Mouse (Mus musculus): ENCODE results near the gene Lef1.
A peak's percentile ranks its signal among the peaks of the same experiment; 100 is the strongest.

Gene Lef1

DNA sequence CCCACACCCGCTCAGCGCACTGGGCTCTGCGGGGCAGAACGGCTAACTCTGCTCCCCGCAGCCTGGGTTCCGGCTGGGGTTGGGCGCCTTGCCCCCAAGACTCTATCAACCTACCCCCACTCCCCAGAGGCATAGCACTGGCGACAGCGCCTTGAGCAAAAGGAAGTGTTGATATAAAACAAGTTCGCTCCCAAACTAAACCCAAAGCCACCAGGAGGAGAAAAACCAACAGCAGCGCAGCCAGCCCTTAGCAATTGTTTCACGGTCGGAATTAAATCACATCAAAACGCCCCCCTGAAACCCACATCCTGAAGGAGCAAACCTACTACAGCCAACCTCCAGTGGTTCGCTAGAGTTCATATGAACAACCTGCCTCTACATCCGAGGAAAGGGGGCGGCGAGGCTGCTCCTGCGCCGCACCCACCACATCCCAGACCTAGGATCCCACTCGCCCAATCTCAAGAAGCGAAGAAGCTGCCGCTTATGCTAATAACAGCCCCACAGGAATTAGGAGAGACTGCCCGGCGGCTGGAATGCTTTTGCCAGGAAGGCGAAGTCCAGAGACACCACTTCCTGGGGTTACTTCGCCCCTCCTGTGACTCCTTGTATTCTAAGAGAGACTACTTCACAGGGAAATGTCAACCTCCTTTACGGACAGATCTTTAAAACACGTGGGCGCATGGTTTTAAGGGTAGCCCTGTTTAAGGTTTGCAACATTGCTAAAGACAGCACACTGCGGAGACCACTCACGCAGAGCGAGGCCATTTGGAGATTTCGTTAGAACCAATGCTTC lies 2.8 kb upstream of the Lef1 start:
- ATAC-seq (ENCODE audit: low TSS enrichment), result no peak

DNA sequence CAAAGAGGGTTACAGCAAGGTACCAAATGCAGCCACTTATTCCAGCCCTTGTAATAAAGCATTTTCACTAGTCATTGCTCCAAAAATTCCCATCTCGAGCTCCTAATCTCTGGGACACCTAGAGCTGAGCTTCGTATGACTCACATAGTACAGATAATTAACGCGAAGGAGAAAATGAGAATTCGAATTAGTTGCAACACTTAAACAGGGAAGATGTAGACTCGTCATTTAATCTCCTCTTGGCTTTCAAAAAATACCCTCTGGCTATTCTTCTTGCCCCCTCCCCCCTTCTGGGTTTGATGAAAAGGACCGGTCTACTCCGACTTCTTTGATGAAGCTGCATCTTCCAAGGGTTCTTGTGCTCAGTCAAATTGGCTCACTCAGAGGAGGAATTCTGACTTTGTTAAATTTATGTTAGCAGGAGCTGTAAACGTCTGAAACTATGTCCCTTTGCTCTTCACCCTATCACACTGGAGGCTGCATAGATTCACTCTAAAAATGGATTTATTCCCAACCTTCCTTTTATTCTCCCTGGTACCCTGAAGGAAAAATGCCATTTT lies 2.1 kb upstream of the Lef1 start:
- no peak for ATAC-seq (ENCODE audit: low TSS enrichment)

DNA sequence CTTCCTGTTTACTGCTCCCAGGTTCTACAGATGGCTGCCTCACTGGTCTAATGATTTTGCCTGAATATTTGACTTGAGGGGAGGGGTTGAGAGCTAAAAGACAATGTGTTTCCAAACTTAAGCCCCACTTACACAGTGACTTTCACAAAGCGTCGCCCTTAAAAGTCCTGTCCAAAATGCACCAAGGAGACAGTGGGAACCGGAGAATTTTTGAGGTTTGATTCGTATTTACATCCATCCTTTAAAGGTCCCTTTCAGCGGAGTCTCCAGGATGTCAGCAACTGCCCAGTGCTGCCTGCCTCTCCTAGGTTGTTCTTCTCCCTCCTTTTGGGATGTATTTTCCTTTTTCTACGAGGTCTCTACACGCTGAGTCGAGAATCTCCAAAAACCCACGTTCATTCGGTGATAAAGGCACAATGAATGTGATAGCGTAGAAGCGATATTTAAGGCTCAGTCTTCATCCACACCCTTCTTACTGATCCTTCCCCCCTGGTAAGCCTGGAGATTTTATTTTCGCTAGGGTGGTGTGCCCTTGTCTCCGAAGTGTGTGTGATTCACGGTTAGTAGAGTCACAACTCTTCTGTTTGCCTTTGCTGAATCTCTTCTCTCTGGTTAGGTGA lies 1.1 kb upstream of the Lef1 start:
- no peak for ATAC-seq (ENCODE audit: low TSS enrichment)

DNA sequence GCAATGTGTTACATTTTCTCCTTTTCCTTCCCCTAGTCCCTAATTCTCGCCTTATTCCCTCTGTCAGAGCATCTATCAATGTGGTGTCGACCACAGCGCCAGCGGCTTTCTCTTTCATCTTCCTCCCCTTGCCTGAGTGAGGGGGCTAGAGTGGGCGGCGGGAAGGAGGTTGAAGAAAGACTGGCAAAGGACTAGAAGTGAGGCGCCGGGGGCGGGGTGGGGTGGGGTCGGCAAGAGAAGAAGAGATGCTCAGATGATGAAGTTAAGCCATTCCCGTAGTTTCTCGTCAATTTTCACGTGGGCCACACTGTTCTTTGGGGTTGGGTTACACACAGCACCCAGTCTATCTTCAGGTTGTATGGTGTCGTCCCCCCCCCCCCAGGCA lies 593 bp upstream of the Lef1 start:
- ATAC-seq (ENCODE audit: low TSS enrichment), result no peak

DNA sequence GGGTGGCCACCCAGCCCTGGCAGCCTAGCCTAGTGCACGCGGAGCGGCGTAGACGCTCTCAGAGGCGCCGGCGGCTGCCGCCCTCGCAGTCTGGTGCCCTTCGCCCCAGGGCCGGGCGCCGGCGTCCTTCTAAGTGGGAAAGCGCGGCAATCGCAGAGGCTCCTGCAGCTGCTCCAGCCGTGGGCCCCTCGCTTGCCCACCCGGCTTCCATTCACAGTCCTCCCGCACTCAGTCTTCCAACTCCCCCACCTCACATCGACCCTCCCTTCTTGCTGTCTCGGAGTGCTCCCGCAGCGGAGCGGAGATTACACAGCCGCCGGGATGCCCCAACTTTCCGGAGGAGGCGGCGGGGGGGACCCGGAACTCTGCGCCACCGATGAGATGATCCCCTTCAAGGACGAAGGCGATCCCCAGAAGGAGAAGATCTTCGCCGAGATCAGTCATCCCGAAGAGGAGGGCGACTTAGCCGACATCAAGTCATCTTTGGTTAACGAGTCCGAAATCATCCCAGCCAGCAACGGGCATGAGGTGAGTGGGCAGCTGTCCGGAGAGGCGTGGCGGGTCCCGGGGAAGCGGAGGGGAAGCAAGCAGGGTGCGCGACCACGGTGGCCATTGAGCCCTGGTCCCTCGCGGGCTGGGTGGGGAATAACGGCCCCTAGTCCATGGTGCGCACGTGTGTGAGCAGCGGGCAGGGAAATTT lies 1.0 kb downstream of the Lef1 start:
- ATAC-seq (ENCODE audit: low TSS enrichment), result no peak

DNA sequence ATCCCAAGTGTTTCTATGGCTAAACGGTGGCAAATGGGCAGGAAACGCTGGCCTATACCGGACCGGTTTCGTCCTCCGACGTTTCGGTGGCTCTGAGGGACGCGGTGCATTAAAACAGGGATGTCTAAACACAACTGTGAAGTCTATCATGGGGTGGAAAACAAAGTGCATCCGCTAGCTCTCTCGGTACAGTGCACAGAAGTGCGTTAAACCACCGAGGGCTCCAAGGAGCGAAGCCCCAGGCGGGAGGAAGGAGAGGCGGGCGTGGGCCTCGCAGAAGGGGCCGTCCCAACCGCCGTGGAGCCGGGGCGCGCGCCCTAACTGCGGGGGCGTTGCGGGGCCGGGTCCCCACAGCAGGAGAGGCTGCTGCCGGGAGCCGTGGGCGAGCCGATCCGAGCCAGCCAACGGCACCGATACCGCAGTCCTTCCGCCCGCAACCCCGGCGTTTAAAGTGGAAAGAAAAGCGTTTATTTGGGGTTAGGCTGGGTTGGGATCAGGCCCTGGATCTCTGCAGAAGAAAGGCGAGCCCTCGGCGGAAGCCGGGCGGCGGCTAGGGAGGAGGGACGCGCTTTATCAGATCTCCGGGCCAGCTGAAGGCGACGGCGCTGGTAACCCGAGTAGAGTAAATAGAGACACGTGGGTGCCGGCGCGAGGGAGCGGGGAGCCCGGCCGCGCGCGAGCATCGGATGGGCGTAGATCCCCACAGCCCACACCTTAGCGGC lies 1.7 kb downstream of the Lef1 start:
- peak; percentile 50; the same call in 1 of the 2 replicates for ATAC-seq (ENCODE audit: low TSS enrichment)

DNA sequence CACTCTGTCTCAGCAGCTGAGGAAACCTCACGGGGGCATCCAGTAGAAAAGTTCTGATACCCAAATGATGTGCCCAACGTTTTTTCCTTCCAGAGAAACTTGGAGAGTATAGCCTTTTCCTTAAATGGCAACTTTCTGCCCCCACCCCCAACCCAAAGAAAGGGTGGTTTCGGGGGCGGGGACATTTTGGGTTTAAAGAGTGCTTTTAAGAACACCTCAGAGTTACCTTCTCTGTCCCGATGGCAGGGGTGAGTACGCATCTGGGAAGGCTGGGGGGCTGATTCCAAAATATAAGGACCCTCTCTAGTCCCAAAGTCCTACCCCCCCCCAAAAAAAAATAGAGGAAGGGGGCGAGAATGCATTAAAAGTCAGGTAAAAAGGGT lies 2.3 kb downstream of the Lef1 start:
- ATAC-seq (ENCODE audit: low TSS enrichment), result no peak

DNA sequence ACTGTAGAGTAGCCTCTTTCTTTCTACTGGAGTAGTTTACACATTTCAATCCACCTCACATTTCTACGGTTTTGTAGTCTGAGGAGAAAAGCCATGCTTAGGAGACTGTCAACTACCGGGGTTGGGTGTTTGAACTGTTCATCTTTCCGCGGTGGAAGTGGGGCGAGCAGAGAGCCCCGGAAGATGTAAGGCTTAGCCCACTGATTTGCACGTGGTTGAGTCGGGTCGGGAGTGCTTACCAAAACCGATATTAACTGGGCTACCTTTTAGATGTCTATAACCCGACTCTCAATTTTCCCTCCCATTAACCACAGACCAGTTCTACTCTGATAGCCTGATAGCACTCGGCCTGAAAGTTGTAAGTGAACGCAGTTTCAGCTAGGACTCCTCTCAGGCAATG lies 2.8 kb downstream of the Lef1 start:
- no peak for ATAC-seq (ENCODE audit: low TSS enrichment)

DNA sequence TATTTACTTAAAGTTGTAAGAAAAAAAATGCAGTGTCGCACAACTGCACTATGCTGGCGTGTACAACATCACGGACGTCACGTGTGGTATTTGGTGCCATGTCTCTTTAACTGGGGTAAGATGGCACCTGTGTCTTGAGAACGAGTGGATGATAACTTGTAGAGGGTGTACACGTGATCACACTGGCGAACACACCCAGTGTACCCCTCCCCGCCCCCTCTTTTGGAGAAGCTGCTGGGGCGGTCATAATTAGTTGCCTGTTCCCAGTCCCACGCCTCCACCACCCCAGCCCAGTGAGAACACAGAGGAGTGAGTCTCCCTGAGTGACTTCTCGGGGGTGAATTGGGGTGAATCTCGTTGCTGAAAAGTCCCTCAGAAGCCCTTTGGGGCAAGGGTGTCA lies 5.8 kb downstream of the Lef1 start:
- no peak for ATAC-seq (ENCODE audit: low TSS enrichment)

DNA sequence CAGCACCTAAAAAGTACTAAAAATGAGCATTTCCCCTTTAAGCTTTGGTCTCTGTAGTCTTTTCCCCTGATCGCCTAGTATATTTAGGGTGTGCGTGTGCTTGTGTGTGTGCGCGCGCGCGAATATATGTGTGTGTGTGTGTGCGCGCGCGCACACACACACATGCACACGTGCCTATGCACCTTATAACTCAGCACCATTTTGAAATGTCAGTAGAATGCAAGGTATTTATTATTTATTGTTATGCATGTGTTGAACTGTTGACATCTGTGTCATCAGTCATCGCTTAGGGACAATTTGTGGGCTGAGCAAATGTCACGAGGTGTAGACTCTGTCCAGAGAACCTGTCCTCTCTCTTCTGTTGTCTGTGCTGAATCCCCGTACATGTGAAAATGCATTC lies 7.1 kb downstream of the Lef1 start:
- ATAC-seq (ENCODE audit: low TSS enrichment), result no peak

DNA sequence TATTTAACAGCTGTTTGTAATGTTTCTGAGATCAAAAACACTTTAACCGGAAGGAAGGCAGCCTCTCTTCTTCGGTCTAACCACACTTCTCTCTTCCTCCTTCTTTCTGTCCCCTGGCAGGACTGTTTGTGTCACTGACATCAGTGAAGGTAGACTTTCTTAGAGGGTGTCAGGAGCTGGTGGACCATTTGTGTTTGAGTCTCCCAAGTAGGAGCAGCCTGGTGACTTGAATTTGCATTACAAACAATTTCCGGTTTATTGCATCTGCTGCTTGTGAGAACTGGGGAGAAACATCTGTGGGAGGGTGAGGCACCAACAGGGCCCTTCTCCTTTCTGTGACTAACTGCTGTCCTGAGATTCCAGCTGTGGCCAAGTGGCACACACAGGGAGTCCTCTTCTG lies 7.6 kb downstream of the Lef1 start:
- no peak for ATAC-seq (ENCODE audit: low TSS enrichment)

DNA sequence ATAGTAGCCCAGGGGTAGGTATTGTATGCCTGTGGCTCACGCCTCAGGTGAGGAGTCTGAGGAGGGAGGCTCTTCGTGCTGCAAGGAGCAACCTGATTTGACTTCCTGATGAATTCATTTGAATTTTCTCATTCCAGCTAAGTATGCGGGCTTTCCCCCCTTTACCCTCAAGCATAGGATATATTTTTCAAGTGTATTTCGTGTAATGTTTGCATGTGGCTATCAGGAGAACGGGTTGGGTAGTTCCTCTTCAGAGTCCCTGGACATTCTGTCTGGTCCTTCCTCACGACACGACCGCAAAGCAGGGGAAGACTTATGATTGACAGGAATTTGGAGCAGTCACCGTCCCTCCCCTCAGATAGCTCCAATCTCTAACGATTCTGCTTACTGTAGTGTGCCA lies 9.2 kb downstream of the Lef1 start:
- no peak for ATAC-seq (ENCODE audit: low TSS enrichment)

DNA sequence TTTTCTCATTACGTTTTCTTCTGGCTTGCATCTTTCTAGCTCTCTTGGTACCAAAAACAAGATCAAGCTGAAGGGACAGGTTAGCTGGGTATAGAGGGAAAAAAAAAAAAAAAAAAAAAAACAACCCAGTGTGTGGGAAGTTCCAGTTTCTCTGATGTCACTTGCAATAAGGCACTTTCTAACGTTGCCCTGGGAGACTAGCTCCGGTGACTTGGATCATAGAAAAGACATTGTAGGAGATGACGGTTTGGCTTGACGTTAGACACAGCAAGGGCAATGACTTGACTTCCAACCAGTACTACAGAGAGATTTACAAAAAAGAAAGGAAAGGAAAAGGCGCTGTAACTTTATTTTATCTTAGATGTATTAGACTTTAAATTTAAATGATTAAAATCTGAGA lies 13.2 kb downstream of the Lef1 start:
- ATAC-seq (ENCODE audit: low TSS enrichment), result no peak

DNA sequence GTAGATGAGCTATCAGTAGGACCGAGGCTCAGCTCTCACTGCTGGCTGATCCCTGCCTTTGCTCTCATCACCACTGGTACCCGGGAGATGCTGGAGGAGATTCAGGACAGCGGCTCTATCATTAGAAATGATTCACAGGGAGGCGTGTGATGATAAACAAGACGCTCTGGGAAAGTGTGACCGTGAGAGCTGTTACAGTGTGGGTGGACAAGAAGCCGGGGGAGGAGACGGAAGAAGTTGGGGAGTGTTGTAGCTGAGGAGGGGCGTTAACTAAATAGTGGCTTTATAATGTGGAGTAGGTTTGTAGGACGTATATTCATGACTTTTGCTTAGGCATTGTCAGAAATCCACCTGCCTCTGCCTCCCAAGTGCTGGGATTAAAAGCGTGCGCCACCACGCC lies 15.6 kb downstream of the Lef1 start:
- ATAC-seq (ENCODE audit: low TSS enrichment), result no peak

DNA sequence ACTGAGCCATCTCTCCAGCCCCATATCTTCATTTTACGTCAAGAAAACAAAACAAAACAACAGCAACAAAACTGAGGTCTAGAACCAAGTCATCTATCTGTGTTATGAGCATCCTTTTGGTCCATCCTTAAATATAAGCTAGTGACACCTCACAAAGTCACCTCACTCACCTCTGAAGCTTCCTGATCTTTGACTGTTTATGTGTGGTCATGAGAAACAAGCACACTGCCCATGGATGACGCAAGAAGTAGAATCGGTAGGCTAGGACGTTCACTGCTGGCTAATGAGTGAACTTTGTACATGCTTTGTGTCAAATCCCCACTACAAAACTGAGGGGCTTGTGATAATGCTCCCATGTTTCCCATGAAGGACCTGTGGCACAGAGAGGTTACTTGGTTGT lies 16.2 kb downstream of the Lef1 start:
- no peak for ATAC-seq (ENCODE audit: low TSS enrichment)

DNA sequence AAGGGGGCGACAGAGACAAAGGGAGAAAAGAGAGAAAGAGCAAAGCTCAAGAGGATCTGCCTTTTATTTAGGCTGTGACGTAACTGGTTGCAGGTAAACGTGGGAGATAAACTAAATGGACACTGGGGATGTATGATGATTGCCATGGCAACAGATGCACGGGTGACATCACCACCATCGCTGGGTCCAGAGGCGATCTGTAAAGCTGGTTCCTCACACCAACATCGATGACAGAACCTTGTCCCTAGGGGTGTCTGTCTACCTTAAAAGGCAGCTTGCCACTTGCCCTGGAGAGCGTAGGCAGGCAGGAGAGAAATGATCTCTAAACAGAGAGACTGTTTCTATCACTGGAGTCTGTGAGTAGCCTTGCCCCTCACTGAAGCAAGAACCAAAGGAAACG lies 23.7 kb downstream of the Lef1 start:
- ATAC-seq (ENCODE audit: low TSS enrichment), result no peak

DNA sequence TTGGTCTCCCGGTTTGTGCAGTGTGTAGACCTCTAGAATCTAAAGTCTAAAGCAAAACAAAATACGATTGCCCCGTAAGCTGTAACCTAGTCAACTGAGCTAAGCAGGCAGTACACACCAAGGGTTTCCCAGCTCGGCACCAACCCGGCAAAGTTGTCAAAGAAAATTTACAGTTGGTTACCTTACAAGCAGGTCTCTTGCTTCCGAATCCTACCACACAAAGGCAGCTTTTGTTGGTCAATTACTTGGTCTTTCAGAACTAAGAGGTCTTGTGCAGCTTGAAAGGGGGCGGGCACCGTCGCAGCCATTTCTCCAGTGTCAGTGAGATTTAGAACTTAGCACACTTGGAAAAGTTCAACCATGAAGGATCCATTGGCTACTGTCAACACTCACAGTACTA lies 25.2 kb downstream of the Lef1 start:
- no peak for ATAC-seq (ENCODE audit: low TSS enrichment)

DNA sequence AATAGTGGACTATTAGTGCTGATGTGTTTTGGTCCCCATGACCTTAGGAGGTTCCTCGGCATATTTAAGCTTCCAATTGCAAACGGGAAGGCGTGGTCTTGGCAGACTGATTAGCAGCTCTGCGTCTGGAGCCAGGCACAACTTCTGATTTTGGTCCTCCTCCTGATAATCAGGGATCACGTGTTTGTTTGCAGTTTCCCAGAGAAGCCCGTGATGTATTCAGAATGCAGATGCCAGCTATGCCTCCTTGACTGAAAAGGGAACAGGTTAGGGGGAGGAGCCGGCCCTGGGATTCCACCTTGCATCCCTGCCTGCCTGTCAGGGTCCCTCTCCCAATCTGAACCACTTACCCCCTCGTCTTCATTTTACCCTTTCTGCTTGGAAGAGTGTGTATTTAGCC lies 26.2 kb downstream of the Lef1 start:
- ATAC-seq (ENCODE audit: low TSS enrichment), result no peak

DNA sequence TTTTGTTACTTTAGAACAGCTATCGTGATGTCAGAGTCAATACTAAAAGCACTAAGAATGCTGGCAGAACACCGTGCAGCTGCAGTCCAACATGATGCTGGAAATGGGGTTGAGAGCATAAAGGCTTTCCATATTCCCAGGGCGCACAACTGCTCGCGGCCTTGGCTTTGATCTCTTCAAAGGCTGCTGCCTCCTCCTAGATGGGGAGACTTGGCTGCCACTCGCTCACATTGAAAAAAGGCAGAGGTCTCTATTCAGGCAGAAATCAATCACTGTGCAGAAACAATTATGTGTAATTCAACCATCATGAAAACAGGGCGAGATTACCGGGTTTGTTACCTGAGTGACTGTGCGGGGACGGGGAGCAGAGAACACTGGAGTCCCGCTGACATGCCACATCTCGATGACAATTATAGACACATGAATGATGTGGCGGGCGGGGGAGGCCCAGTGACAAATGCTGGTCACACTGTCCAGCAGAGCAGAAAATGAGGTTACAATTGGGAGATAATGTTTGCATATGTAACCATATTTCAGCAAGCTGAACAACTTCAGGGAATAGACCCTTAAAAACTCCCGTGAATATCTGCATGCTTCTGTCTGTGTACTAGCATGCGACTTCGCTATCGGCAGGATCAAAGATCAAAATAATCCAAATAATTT lies 27.0 kb downstream of the Lef1 start:
- no peak for ATAC-seq (ENCODE audit: low TSS enrichment)

DNA sequence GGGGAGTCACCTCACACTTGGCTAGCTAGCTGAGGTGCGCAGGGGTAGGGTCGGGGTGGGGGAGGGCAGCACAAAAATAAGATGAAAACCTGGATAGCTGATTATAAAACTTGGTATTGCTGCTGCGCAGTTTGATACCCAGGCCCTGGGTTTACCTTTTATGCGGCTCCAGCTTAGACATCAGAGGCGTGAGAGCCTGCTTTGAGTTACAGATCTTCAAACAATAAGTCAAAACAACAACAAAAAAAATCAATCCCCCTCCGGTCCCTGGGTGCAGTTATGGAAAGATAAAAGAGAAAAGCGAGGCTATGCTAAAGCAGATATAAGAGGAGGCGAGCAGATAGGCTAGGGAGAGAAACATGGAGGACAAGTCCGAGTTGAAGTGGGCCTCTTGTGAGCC lies 28.0 kb downstream of the Lef1 start:
- ATAC-seq (ENCODE audit: low TSS enrichment), result no peak

DNA sequence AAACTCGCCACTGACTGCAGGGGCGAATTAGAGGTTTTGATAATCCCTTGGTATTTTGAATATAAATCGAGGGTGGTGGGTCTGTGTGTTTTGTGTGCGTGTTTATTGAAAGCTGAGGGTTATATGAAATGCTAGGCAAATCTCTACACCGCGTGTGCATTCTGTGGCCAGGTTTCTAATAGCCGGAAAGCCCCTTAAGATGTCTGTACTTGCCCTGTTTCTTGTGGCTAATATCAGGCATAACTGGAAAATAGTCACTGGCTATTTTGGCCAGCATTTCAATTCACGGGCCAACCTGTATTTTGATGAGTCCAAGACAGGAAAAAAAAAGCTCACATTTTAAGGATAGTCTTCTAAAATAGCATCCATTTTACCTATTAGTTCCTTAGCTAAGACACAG lies 28.5 kb downstream of the Lef1 start:
- no peak for ATAC-seq (ENCODE audit: low TSS enrichment)

Data from frontal cortex, adult (tissue).